ENCODE assay signal across 21 mouse cellular contexts in genomic region chr17:69597773-69598295, GRCm38 (mm10).
"Had no signal": no experiment of that assay in that cellular context is flagged by ENCODE, and none has a peak within 500 bp of the region (broad histone marks: within the 10 kb centered on the region; RNA-seq: fewer than 3 reads in every experiment).

No protein-coding gene starts in this region.

- H3K4me2 ChIP-seq: limb, embryonic 13.5 days; liver, embryonic 12.5 days; liver, embryonic 15.5 days; lung, embryonic 15.5 days had no signal

- H3K4me3 ChIP-seq: layer of hippocampus, adult 2 months; limb, embryonic 10.5 days; limb, embryonic 13.5 days; liver, embryonic 12.5 days; liver, embryonic 15.5 days; lung, embryonic 15.5 days; megakaryocyte, embryonic 14.5 days; midbrain, embryonic 10.5 days had no signal

- H3K9me3 ChIP-seq: limb, embryonic 10.5 days; limb, embryonic 13.5 days; liver, embryonic 15.5 days; midbrain, embryonic 10.5 days had no signal

- H3K27me3 ChIP-seq: limb, embryonic 13.5 days; liver, embryonic 12.5 days; liver, embryonic 15.5 days; lung, embryonic 15.5 days; megakaryocyte, embryonic 14.5 days had no signal

- H3K36me3 ChIP-seq: limb, embryonic 10.5 days; limb, embryonic 13.5 days; liver, embryonic 12.5 days; liver, embryonic 15.5 days; lung, embryonic 15.5 days; midbrain, embryonic 10.5 days had no signal

- H3K4me1 ChIP-seq: limb, embryonic 10.5 days; limb, embryonic 13.5 days; liver, embryonic 12.5 days; liver, embryonic 15.5 days; lung, embryonic 15.5 days; megakaryocyte, embryonic 14.5 days; midbrain, embryonic 10.5 days had no signal

- H3K27ac ChIP-seq: kidney, postnatal 0 days; limb, embryonic 10.5 days; limb, embryonic 13.5 days; liver, embryonic 12.5 days; liver, embryonic 15.5 days; lung, embryonic 15.5 days; midbrain, embryonic 10.5 days; stomach, postnatal 0 days had no signal

- DNase-seq: kidney, adult 2 months; kidney, postnatal 25 days; liver; lung, adult 18-20 months; lung, postnatal 10 days; lung, postnatal 36 days; midbrain, embryonic 14.5 days; thymus, adult 2 months; thymus, postnatal 14 days; thymus, postnatal 4 days had no signal

- H3K9ac ChIP-seq: limb, embryonic 13.5 days; liver, embryonic 12.5 days; liver, embryonic 15.5 days; lung, embryonic 15.5 days had no signal

- ATAC-seq: intestine, postnatal 0 days; liver, embryonic 12.5 days had no signal
